Comparison of ENCODE assay signal across 14 mouse cellular contexts in the genomic region with DNA sequence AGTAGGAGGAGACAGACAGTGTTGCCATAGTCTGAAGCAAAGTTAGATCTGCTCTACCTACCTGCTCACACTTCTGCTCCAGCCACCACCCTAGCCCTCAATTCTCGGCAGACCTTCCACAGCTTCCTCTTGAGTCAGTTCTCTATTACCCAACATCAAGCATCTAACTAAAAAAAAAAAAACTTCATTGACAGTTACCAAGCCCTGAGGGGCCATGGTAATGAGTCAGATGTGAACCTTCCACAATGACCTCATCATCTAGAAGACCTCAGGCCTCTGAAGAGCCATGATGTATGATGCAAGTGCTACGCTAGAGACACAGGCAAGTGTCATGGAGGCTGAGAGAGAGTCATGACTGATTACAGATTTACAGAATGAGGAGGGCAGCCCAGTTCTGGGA. TPM values are rescaled to one million over a fixed set of nuclear protein-coding genes. Genes with fewer than 3 reads are reported as not detected.
DNase-seq lines count a peak whose midpoint lies in the region; ATAC-seq and TF ChIP-seq lines count a peak whose summit lies in the region.
"Had no signal": no experiment of that assay in that cellular context is flagged by ENCODE, and none has a peak within 500 bp of the region (broad histone marks: within the 10 kb centered on the region; RNA-seq: fewer than 3 reads in every experiment).

No protein-coding gene starts in this region.

- peak overlapping the region; percentile 35; the same call in 1 of the 2 replicates for H3K27ac ChIP-seq in liver, postnatal 0 days (ENCODE audit: low read depth)
- no peak overlapping the region for H3K27ac ChIP-seq in liver, embryonic 12.5 days
- no peak overlapping the region for H3K27ac ChIP-seq in MEL (ENCODE audit: control insufficient read depth, low read depth, low read length)
- H3K27ac ChIP-seq: forebrain, embryonic 13.5 days; liver, embryonic 13.5 days; midbrain, embryonic 10.5 days had no signal

- TF ChIP-seq RAD21 in MEL (IDR thresholded peaks at IDR 0.05; ENCODE audit: low read depth, low read length), result no peak

- no peaks in the 10 kb centered on the region for H3K9me3 ChIP-seq in liver, postnatal 0 days (ENCODE audit: low read length)
- H3K9me3 ChIP-seq in liver, embryonic 12.5 days (replicated peaks), result no peaks in the 10 kb centered on the region
- H3K9me3 ChIP-seq in MEL (replicated peaks; ENCODE audit: insufficient read depth, low read length), result no peaks in the 10 kb centered on the region
- H3K9me3 ChIP-seq: forebrain, embryonic 13.5 days; liver, embryonic 13.5 days; midbrain, embryonic 10.5 days had no signal

- WGBS in liver, postnatal 0 days (ENCODE audit: insufficient replicate concordance), result 60% methylated on average over 2 of the region's 2 CpGs
- 64% methylated on average over 2 of the region's 2 CpGs for whole genome bisulfite sequencing in liver, embryonic 12.5 days (ENCODE audit: insufficient replicate concordance)

- H3K36me3 ChIP-seq in liver, postnatal 0 days (replicated peaks; ENCODE audit: insufficient read depth, low read length), result no peaks in the 10 kb centered on the region
- H3K36me3 ChIP-seq in liver, embryonic 12.5 days, result no peaks in the 10 kb centered on the region
- peaks cover 0 to 2% of the 10 kb centered on the region in 2 experiments; a peak in 1 of 4 replicates for H3K36me3 ChIP-seq in MEL (ENCODE audit: control insufficient read depth in 1 of 2, insufficient read depth in 2 of 2, low read length in 2 of 2)
- no peaks in the 10 kb centered on the region for H3K36me3 ChIP-seq in splenic B cell, adult 2 months (ENCODE audit: control insufficient read depth, insufficient read depth, low read length, poor library complexity, severe bottlenecking)
- H3K36me3 ChIP-seq: liver, embryonic 13.5 days; midbrain, embryonic 10.5 days had no signal

- TF ChIP-seq POLR2A in MEL (IDR thresholded peaks at IDR 0.05; ENCODE audit: control insufficient read depth in 1 of 2, insufficient read depth in 1 of 2, low read depth in 1 of 2, low read length in 2 of 2, poor library complexity in 1 of 2), result no peak

- H3K9ac ChIP-seq in liver, postnatal 0 days (replicated peaks), result no peak overlapping the region
- no peak overlapping the region for H3K9ac ChIP-seq in liver, embryonic 12.5 days
- H3K9ac ChIP-seq in MEL (ENCODE audit: control insufficient read depth, low read depth, low read length, poor library complexity, severe bottlenecking), result no peak overlapping the region
- H3K9ac ChIP-seq: forebrain, embryonic 13.5 days; liver, embryonic 13.5 days had no signal

- peaks cover 21% of the 10 kb centered on the region for H3K4me1 ChIP-seq in liver, postnatal 0 days (ENCODE audit: insufficient read depth)
- H3K4me1 ChIP-seq in liver, embryonic 12.5 days, result peaks cover 15% of the 10 kb centered on the region; the same call in 1 of the 2 replicates
- H3K4me1 ChIP-seq in MEL (ENCODE audit: control insufficient read depth in 1 of 2, insufficient read depth in 2 of 2, low read length in 2 of 2), result 0 out of 4 replicates have a peak, but pooled peaks cover 0 to 4% of the 10 kb centered on the region in 2 experiments

- TF ChIP-seq CTCF in liver, postnatal 0 days (IDR thresholded peaks at IDR 0.05; ENCODE audit: low read depth), result no peak
- TF ChIP-seq CTCF in MEL (IDR thresholded peaks at IDR 0.05 in 2 of 3, conservative IDR thresholded peaks at IDR 0.05 in 1 of 3; ENCODE audit: control insufficient read depth in 1 of 3, insufficient read depth in 1 of 3, low read depth in 2 of 3, low read length in 3 of 3, poor library complexity in 1 of 3, severe bottlenecking in 1 of 3), result no peak

- TF ChIP-seq EP300 in liver, postnatal 0 days (IDR thresholded peaks at IDR 0.05; ENCODE audit: low read depth), result 0 out of 2 replicates have a peak, but pooled peaks have one; percentile 45
- TF ChIP-seq EP300 in MEL (IDR thresholded peaks at IDR 0.05; ENCODE audit: low read depth in 1 of 2, low read length in 2 of 2), result no peak

- 0 out of 2 replicates have a peak overlapping the region, but pooled peaks have one; percentile 4 for H3K4me2 ChIP-seq in liver, postnatal 0 days (ENCODE audit: low read depth, low read length)
- no peak overlapping the region for H3K4me2 ChIP-seq in liver, embryonic 12.5 days
- H3K4me2 ChIP-seq: forebrain, embryonic 13.5 days; liver, embryonic 13.5 days had no signal

- H3K4me3 ChIP-seq in liver, postnatal 0 days (ENCODE audit: low read depth, low read length), result no peak overlapping the region
- no peak overlapping the region for H3K4me3 ChIP-seq in liver, embryonic 12.5 days
- H3K4me3 ChIP-seq in MEL (ENCODE audit: control insufficient read depth in 1 of 2, insufficient read depth in 1 of 2, low read depth in 2 of 2, low read length in 2 of 2), result no peak overlapping the region
- H3K4me3 ChIP-seq: forebrain, embryonic 13.5 days; liver, embryonic 13.5 days; midbrain, embryonic 10.5 days had no signal

- no peak for DNase-seq in liver, postnatal 0 days
- peak; percentile 9 for DNase-seq in MEL (ENCODE audit: low read depth, low spot score)
- peak; percentile 60 for DNase-seq in splenic B cell, adult 2 months (ENCODE audit: low read depth, low spot score)
- no peak for DNase-seq in thymus, adult 18-20 months
- no peak for DNase-seq in frontal cortex, postnatal 25 days (ENCODE audit: low spot score in 2 of 2)
- DNase-seq: adrenal gland, adult 8-10 months; gastrocnemius, postnatal 25 days; heart, postnatal 10 days; liver, embryonic 13.5 days; right cerebral cortex, postnatal 14 days had no signal

- no peaks in the 10 kb centered on the region for H3K79me2 ChIP-seq in MEL (ENCODE audit: control insufficient read depth, insufficient read depth, low read length, poor library complexity)

- H3K27me3 ChIP-seq in liver, postnatal 0 days (ENCODE audit: insufficient read depth, low read length), result no peaks in the 10 kb centered on the region
- H3K27me3 ChIP-seq in liver, embryonic 12.5 days (replicated peaks), result no peaks in the 10 kb centered on the region
- H3K27me3 ChIP-seq in MEL (ENCODE audit: control insufficient read depth in 1 of 2, insufficient read depth in 2 of 2, low read length in 2 of 2), result no peaks in the 10 kb centered on the region
- H3K27me3 ChIP-seq in splenic B cell, adult 2 months (ENCODE audit: control insufficient read depth, insufficient read depth, low read length, poor library complexity, severe bottlenecking), result no peaks in the 10 kb centered on the region
- H3K27me3 ChIP-seq: forebrain, embryonic 13.5 days; liver, embryonic 13.5 days had no signal

- peak; percentile 56 for ATAC-seq in liver, postnatal 0 days
- no peak for ATAC-seq in liver, embryonic 12.5 days
- ATAC-seq in granulocyte monocyte progenitor cell, adult 5-6 weeks (replicated peaks; ENCODE audit: poor library complexity, severe bottlenecking), result peak; percentile 96
- ATAC-seq: forebrain, embryonic 13.5 days had no signal

TF ChIP-seq in MEL, 35 proteins besides CTCF, POLR2A, EP300 and RAD21:
- TF ChIP-seq BHLHE40 (IDR thresholded peaks at IDR 0.05; ENCODE audit: borderline replicate concordance, low read depth, low read length) (no peak), GATA1 (IDR thresholded peaks at IDR 0.05; ENCODE audit: low read depth, low read length) (no peak), UBTF (IDR thresholded peaks at IDR 0.05; ENCODE audit: borderline replicate concordance, insufficient read depth, low read depth, low read length) (no peak), MYC (IDR thresholded peaks at IDR 0.05; ENCODE audit: low read depth, low read length) (no peak), MYB (IDR thresholded peaks at IDR 0.05; ENCODE audit: low read depth, low read length) (no peak), CHD2 (IDR thresholded peaks at IDR 0.05; ENCODE audit: low read length) (no peak)

RNA-seq across cellular contexts. Expression of a gene that starts 37.8 kb away (rescaled TPM):
- 2.7 and 2.8 TPM in 2 replicates for polyA plus RNA-seq in liver, postnatal 0 days (2015; fragmentation: Nextera tagmentation; extraction: Ambion mirVana)
- polyA plus RNA-seq in liver, embryonic 12.5 days (2016; fragmentation: Nextera tagmentation; extraction: Ambion mirVana), result 3.0 and 3.7 TPM in 2 replicates
- total RNA-seq in MEL (2012; rRNA removed), result 10.0 and 10.2 TPM in 2 replicates
- polyA plus RNA-seq in MEL (2012; ENCODE audit: insufficient read depth in 1 of 2, insufficient read length in 2 of 2, low read depth in 1 of 2, low replicate concordance in 2 of 2, missing spikeins in 1 of 2), result 1 to 10 TPM in 1 of 2 experiments, not detected in 1; 6.4 TPM
- total RNA-seq in granulocyte monocyte progenitor cell, adult 5-6 weeks (2014; fragmentation: Nextera tagmentation), result 14.5 and 15.0 TPM in 2 replicates
- total RNA-seq in granulocyte monocyte progenitor cell, adult 5-6 weeks (2017), result 13.3 and 15.9 TPM in 2 replicates

Comparison
In these comparisons a context has a peak if more than half of its experiments do, and no peak if none do; other contexts are left out.
1. DNase-seq: peak in MEL (single experiment) and splenic B cell, adult 2 months (single experiment); none in liver, postnatal 0 days (single experiment), thymus, adult 18-20 months (0 of 2) and frontal cortex, postnatal 25 days (0 of 2).